Mouse (Mus musculus): Measurements from ENCODE around the gene Pltp. TPM values are rescaled to one million over a fixed set of nuclear protein-coding genes. Genes with fewer than 3 reads are reported as not detected.
"Not testable (repeated sequence)": the region's sequence is repeated elsewhere in the genome, so short reads cannot be mapped to it uniquely, and the experiment has no call there.

Gene Pltp
- polyA plus RNA-seq, 1 experiment from 2014 or later: 169 TPM

GRCm38 (mm10) chr2:164798554-164798953 is 59.0 kb downstream of the Pltp start:
- not testable (repeated sequence) for H3K4me2 ChIP-seq; H3K4me3 ChIP-seq; ATAC-seq (ENCODE audit: borderline replicate concordance, extremely low read depth, low FRiP score, low TSS enrichment); H3K27me3 ChIP-seq; H3K4me1 ChIP-seq; H3K9ac ChIP-seq; H3K27ac ChIP-seq; H3K9me3 ChIP-seq
- WGBS: 72% methylated on average over 6 of the region's 6 CpGs
- H3K36me3 ChIP-seq: peaks cover 47% of the 10 kb centered on the region

GRCm38 (mm10) chr2:164795868-164796267 is 61.6 kb downstream of the Pltp start:
- no peak overlapping the region for H3K9ac ChIP-seq
- ATAC-seq (ENCODE audit: borderline replicate concordance, extremely low read depth, low FRiP score, low TSS enrichment): no peak
- no peak overlapping the region for H3K4me2 ChIP-seq
- WGBS: 58% methylated on average over 4 of the region's 4 CpGs
- no peak overlapping the region for H3K4me3 ChIP-seq
- H3K27me3 ChIP-seq: no peaks in the 10 kb centered on the region
- peaks cover 71% of the 10 kb centered on the region for H3K36me3 ChIP-seq
- H3K4me1 ChIP-seq: 0 out of 2 replicates have a peak, but pooled peaks cover 2% of the 10 kb centered on the region
- H3K9me3 ChIP-seq: no peaks in the 10 kb centered on the region
- no peak overlapping the region for H3K27ac ChIP-seq

- Histone ChIP-seq H3K9me3 (no peaks in the 10 kb centered on the region), H3K4me1 (0 out of 2 replicates have a peak, but pooled peaks cover 2% of the 10 kb centered on the region), H3K9ac (no peak overlapping the region), H3K4me2 (no peak overlapping the region), H3K27ac (no peak overlapping the region), H3K27me3 (no peaks in the 10 kb centered on the region), H3K4me3 (no peak overlapping the region), H3K36me3 (peaks cover 59% of the 10 kb centered on the region)
- no peak for ATAC-seq (ENCODE audit: borderline replicate concordance, extremely low read depth, low FRiP score, low TSS enrichment)
- WGBS: 32% methylated on average over 5 of the region's 5 CpGs
Observed at GRCm38 (mm10) chr2:164794293-164794692, 63.2 kb downstream of the Pltp start.

GRCm38 (mm10) chr2:164793772-164794171 is 63.7 kb downstream of the Pltp start:
- H3K9ac ChIP-seq: no peak overlapping the region
- no peaks in the 10 kb centered on the region for H3K27me3 ChIP-seq
- H3K4me1 ChIP-seq: peaks cover 3% of the 10 kb centered on the region; the same call in 1 of the 2 replicates
- H3K27ac ChIP-seq: no peak overlapping the region
- no peak overlapping the region for H3K4me2 ChIP-seq
- H3K36me3 ChIP-seq: peaks cover 54% of the 10 kb centered on the region
- H3K9me3 ChIP-seq: no peaks in the 10 kb centered on the region
- no peak for ATAC-seq (ENCODE audit: borderline replicate concordance, extremely low read depth, low FRiP score, low TSS enrichment)
- no peak overlapping the region for H3K4me3 ChIP-seq
- 94% methylated on average over 2 of the region's 2 CpGs for WGBS

GRCm38 (mm10) chr2:164793236-164793635 is 64.3 kb downstream of the Pltp start:
- H3K4me3 ChIP-seq: no peak overlapping the region
- ATAC-seq (ENCODE audit: borderline replicate concordance, extremely low read depth, low FRiP score, low TSS enrichment): no peak
- peaks cover 50% of the 10 kb centered on the region for H3K36me3 ChIP-seq
- H3K9ac ChIP-seq: no peak overlapping the region
- peaks cover 9% of the 10 kb centered on the region; the same call in 1 of the 2 replicates for H3K4me1 ChIP-seq
- H3K27ac ChIP-seq: no peak overlapping the region
- WGBS: 67% methylated on average over 3 of the region's 3 CpGs
- H3K4me2 ChIP-seq: no peak overlapping the region
- H3K27me3 ChIP-seq: no peaks in the 10 kb centered on the region
- H3K9me3 ChIP-seq: no peaks in the 10 kb centered on the region

GRCm38 (mm10) chr2:164792400-164793190 is 64.9 kb downstream of the Pltp start:
- Histone ChIP-seq H3K4me3 (no peak overlapping the region), H3K9ac (no peak overlapping the region), H3K27ac (no peak overlapping the region), H3K9me3 (no peaks in the 10 kb centered on the region), H3K27me3 (no peaks in the 10 kb centered on the region), H3K4me1 (peaks cover 14% of the 10 kb centered on the region; the same call in 1 of the 2 replicates), H3K36me3 (peaks cover 45% of the 10 kb centered on the region), H3K4me2 (no peak overlapping the region)
- no peak for ATAC-seq (ENCODE audit: borderline replicate concordance, extremely low read depth, low FRiP score, low TSS enrichment)
- 88% methylated on average over 12 of the region's 12 CpGs for WGBS

GRCm38 (mm10) chr2:164791841-164792261 is 65.7 kb downstream of the Pltp start:
- H3K4me1 ChIP-seq: peaks cover 21% of the 10 kb centered on the region
- no peak for ATAC-seq (ENCODE audit: borderline replicate concordance, extremely low read depth, low FRiP score, low TSS enrichment)
- H3K36me3 ChIP-seq: peaks cover 40% of the 10 kb centered on the region
- no peak overlapping the region for H3K4me3 ChIP-seq
- WGBS: 88% methylated on average over 18 of the region's 18 CpGs
- no peaks in the 10 kb centered on the region for H3K27me3 ChIP-seq
- H3K9me3 ChIP-seq: no peaks in the 10 kb centered on the region
- no peak overlapping the region for H3K9ac ChIP-seq
- no peak overlapping the region for H3K4me2 ChIP-seq
- no peak overlapping the region for H3K27ac ChIP-seq

GRCm38 (mm10) chr2:164790451-164790850 is 67.1 kb downstream of the Pltp start:
- Histone ChIP-seq H3K9ac (no peak overlapping the region), H3K9me3 (no peaks in the 10 kb centered on the region), H3K27ac (no peak overlapping the region), H3K4me1 (peaks cover 26% of the 10 kb centered on the region), H3K4me3 (no peak overlapping the region), H3K36me3 (peaks cover 36% of the 10 kb centered on the region), H3K27me3 (no peaks in the 10 kb centered on the region), H3K4me2 (no peak overlapping the region)
- 43% methylated on average over 4 of the region's 4 CpGs for WGBS
- no peak for ATAC-seq (ENCODE audit: borderline replicate concordance, extremely low read depth, low FRiP score, low TSS enrichment)

Other genes with a start within 250 kb of the Pltp start
- gene Wfdc6b, start 244.2 kb downstream of the Pltp start, polyA plus RNA-seq (2015; fragmentation: Nextera tagmentation; extraction: Ambion mirVana): not detected in 2 replicates
- not detected in 2 replicates for gene Wfdc8, start 244.1 kb downstream of the Pltp start, polyA plus RNA-seq (2015; fragmentation: Nextera tagmentation; extraction: Ambion mirVana)
- not detected in 2 replicates for gene Wfdc16, start 218.9 kb downstream of the Pltp start, polyA plus RNA-seq (2015; fragmentation: Nextera tagmentation; extraction: Ambion mirVana)
- not detected in 2 replicates for gene Wfdc10, start 201.7 kb downstream of the Pltp start, polyA plus RNA-seq (2015; fragmentation: Nextera tagmentation; extraction: Ambion mirVana)
- gene Wfdc9, start 201.1 kb downstream of the Pltp start, polyA plus RNA-seq (2015; fragmentation: Nextera tagmentation; extraction: Ambion mirVana): not detected in 2 replicates
- gene Wfdc11, start 183.6 kb downstream of the Pltp start, polyA plus RNA-seq (2015; fragmentation: Nextera tagmentation; extraction: Ambion mirVana): not detected in 2 replicates
- 0.20 and 0.22 TPM in 2 replicates for gene Wfdc13, start 172.6 kb downstream of the Pltp start, polyA plus RNA-seq (2015; fragmentation: Nextera tagmentation; extraction: Ambion mirVana)
- not detected in 2 replicates for gene Spint4, start 159.2 kb downstream of the Pltp start, polyA plus RNA-seq (2015; fragmentation: Nextera tagmentation; extraction: Ambion mirVana)
- gene Spint5, start 142.4 kb downstream of the Pltp start, polyA plus RNA-seq (2015; fragmentation: Nextera tagmentation; extraction: Ambion mirVana): not detected in 2 replicates
- gene Wfdc3, start 111.8 kb downstream of the Pltp start, polyA plus RNA-seq (2015; fragmentation: Nextera tagmentation; extraction: Ambion mirVana): 1.9 and 2.3 TPM in 2 replicates
- gene Dnttip1, start 111.7 kb downstream of the Pltp start, polyA plus RNA-seq (2015; fragmentation: Nextera tagmentation; extraction: Ambion mirVana): 70.5 and 71.3 TPM in 2 replicates
- gene Ube2c, start 87.8 kb downstream of the Pltp start, polyA plus RNA-seq (2015; fragmentation: Nextera tagmentation; extraction: Ambion mirVana): 554 and 590 TPM in 2 replicates
- gene Tnnc2, start 77.7 kb downstream of the Pltp start, polyA plus RNA-seq (2015; fragmentation: Nextera tagmentation; extraction: Ambion mirVana): 2.0 and 9.7 TPM in 2 replicates
- 24.4 and 27.0 TPM in 2 replicates for gene Snx21, start 71.9 kb downstream of the Pltp start, polyA plus RNA-seq (2015; fragmentation: Nextera tagmentation; extraction: Ambion mirVana)
- 19.8 and 20.3 TPM in 2 replicates for gene Acot8, start 52.8 kb downstream of the Pltp start, polyA plus RNA-seq (2015; fragmentation: Nextera tagmentation; extraction: Ambion mirVana)
- gene Zswim3, start 52.6 kb downstream of the Pltp start, polyA plus RNA-seq (2015; fragmentation: Nextera tagmentation; extraction: Ambion mirVana): 6.7 and 8.4 TPM in 2 replicates
- gene Zswim1, start 35.0 kb downstream of the Pltp start, polyA plus RNA-seq (2015; fragmentation: Nextera tagmentation; extraction: Ambion mirVana): 15.8 and 16.8 TPM in 2 replicates
- gene Spata25, start 29.2 kb downstream of the Pltp start, polyA plus RNA-seq (2015; fragmentation: Nextera tagmentation; extraction: Ambion mirVana): not detected in 2 replicates
- gene Ctsa, start 24.8 kb downstream of the Pltp start, polyA plus RNA-seq (2015; fragmentation: Nextera tagmentation; extraction: Ambion mirVana): 131 and 139 TPM in 2 replicates
- gene Neurl2, start 24.3 kb downstream of the Pltp start, polyA plus RNA-seq (2015; fragmentation: Nextera tagmentation; extraction: Ambion mirVana): 6.6 and 7.5 TPM in 2 replicates
- gene Pcif1, start 21.6 kb upstream of the Pltp start, polyA plus RNA-seq (2015; fragmentation: Nextera tagmentation; extraction: Ambion mirVana): 74.4 and 75.2 TPM in 2 replicates
- 12.4 and 13.2 TPM in 2 replicates for gene Zfp335, start 54.0 kb upstream of the Pltp start, polyA plus RNA-seq (2015; fragmentation: Nextera tagmentation; extraction: Ambion mirVana)
- 0.59 and 1.4 TPM in 2 replicates for gene Mmp9, start 83.1 kb upstream of the Pltp start, polyA plus RNA-seq (2015; fragmentation: Nextera tagmentation; extraction: Ambion mirVana)
- gene Slc12a5, start 103.1 kb upstream of the Pltp start, polyA plus RNA-seq (2015; fragmentation: Nextera tagmentation; extraction: Ambion mirVana): 0.68 and 1.1 TPM in 2 replicates
- 67.4 and 73.8 TPM in 2 replicates for gene Ncoa5, start 177.2 kb upstream of the Pltp start, polyA plus RNA-seq (2015; fragmentation: Nextera tagmentation; extraction: Ambion mirVana)
- gene Cd40, start 197.9 kb upstream of the Pltp start, polyA plus RNA-seq (2015; fragmentation: Nextera tagmentation; extraction: Ambion mirVana): 30.2 and 35.4 TPM in 2 replicates
- gene 1700025C18Rik, start 233.0 kb upstream of the Pltp start, polyA plus RNA-seq (2015; fragmentation: Nextera tagmentation; extraction: Ambion mirVana): not detected in 2 replicates

Data from lung, embryonic 15.5 days (tissue).